Mouse (Mus musculus): Measurements from ENCODE around the gene Tmem201. TPM values are rescaled to one million over a fixed set of nuclear protein-coding genes. Genes with fewer than 3 reads are reported as not detected.

The Tmem201 gene
- polyA plus RNA-seq, 1 experiment: 21.6 TPM

DNA sequence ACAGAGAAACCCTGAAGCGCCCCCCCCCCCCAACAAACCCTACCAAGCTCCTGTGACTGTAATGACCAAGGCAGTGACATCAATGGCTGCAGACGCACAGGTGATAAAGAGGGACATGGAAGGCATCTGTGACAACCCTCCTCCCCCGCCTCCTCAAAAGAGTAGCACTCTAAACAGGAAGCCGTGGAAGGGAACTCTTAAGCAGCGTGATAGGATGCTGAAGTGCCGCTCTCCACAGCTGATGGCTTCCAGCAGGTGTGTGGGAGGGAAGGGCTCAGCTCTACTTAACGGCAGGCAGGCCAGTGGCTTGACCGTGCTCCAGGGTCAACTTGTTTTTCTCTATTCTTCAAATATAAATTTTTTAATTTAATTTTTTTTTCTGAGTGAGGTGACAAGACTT lies 16.7 kb downstream of the Tmem201 start:
- DNase-seq (ENCODE audit: low spot score): no peak

DNA sequence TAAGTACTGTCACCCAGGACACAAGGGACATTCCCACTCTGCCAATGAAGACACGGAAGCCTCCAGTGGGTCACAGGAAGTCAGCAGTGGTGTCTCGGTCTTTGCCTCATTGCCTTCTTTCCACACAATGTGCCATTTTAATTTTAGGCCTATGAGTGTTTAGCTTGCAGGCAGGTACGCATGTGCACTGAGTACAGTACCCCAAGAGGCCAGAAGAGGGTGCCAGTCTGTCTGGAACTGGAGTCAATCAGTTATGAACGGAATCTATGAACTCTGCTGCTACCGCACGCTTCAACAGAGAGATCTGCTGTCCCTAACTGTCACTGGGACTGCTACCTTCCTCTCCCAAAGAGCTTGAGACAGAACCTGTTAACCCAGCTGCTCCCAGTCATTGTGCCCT lies 18.2 kb downstream of the Tmem201 start:
- no peak for DNase-seq (ENCODE audit: low spot score)

DNA sequence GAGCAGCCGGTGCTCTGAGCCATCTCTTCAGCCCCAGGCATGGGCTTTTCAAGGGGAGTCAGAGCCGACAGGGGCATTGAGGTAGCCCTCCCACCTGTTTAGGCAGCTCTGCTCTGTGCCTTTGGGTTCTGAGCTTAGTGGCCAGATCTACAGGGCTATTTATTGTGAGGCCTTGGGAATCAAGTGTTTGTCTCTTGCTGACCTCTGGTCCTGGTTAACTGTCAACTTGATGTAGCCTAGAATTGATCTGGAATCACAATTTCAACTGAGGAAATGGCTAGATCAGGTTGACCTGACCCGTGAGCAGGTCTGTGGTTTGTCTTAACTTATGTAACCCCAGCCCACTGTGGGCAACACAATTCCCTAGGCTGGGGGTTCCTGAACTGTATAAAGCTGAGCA lies 23.3 kb downstream of the Tmem201 start:
- no peak for DNase-seq (ENCODE audit: low spot score)

DNA sequence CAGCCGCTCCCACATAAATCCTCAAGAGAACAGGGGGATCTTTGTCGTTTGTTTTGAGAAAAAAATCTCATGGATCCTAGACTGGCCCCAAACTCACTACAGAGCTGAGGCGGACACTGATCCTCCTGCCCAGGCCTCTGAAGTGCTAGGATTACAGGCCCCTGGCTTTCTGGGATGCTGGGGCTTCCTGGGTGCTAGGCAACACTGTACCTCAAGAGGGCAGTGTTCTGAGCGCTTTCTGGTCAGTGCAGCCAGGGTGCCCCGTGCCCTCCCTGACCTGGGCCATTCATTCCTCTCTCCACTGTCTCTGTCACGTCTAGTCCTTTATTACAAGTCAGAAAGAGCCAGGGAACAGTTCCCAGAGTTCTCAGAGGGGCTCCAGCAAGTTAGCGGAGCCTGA lies 25.9 kb downstream of the Tmem201 start:
- no peak for DNase-seq (ENCODE audit: low spot score)

DNA sequence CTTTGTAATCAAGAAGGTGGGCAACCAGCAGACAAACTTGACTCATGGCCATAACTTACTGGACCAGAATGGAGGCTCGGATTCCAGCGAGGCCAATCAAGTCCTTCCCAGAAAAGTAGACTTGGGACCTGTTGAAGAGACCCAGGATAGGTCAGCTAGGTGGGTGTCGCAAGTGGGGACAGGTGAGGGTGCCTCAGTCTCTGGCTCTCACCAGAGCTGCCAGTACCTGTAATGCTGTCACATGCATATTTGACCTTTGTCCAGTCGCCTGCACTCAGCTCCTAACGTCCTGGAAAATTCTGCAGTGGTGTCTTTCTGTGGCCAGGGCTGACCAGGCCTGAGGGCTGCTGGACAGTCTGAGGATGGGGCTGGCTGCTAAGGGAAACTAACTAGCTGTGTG lies 26.4 kb downstream of the Tmem201 start:
- DNase-seq (ENCODE audit: low spot score): no peak

DNA sequence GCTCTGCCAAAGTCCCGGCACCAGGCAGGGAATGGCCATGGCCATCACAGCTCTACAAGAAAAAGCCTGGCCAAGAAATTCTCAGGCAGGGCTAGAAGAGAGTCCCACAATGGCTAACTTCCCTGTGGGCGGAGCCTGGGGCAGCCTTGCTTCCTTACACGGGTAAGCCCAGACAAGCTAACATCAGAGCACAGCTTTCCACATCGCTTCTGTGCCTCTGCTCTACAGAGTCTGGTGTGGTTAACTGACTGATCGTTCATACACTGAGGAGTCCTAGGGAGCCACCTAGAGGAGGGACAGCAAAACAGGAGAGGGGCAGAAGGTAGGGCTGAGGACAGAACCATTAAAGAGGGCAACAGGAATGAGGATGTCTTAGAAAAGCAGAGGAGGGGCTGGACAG lies 27.3 kb downstream of the Tmem201 start:
- DNase-seq (ENCODE audit: low spot score): no peak

DNA sequence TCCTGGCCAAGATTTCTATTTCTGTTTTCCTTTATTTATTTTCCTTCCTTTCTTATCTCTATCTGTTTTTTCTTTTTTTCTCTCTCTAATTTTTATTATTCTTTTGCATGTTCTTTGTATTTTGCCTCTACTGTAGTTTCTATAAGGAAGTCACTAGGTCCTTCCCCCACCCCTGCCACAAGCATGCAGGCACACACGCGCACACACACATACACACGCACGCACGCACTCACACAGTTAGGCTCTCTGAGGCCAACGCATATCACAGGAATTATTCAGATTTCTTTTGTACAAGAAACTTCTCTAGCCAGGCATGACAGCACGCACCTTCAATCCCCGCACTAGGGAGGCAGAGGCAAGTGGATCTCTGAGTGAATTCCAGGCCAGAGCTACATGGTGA lies 31.9 kb downstream of the Tmem201 start:
- no peak for DNase-seq (ENCODE audit: low spot score)

DNA sequence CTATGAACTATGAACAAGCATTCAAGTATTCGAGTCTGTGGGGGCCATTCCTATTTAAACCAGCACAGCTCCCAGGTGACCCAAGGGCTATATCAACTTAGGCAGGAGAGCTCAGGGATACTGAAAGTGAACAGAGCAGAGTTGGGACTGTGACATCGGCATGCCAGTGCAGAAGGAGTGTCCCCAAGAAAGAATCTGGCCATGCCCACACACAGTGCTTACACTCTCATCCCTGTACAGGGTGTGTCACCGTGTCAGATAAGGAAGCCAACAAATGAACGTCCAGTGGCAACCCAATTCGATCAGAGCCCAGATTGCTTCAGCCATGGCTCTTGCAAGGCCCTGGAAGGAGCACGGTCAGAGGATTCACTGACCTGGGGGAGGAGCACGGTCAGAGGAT lies 32.5 kb downstream of the Tmem201 start:
- no peak for DNase-seq (ENCODE audit: low spot score)

DNA sequence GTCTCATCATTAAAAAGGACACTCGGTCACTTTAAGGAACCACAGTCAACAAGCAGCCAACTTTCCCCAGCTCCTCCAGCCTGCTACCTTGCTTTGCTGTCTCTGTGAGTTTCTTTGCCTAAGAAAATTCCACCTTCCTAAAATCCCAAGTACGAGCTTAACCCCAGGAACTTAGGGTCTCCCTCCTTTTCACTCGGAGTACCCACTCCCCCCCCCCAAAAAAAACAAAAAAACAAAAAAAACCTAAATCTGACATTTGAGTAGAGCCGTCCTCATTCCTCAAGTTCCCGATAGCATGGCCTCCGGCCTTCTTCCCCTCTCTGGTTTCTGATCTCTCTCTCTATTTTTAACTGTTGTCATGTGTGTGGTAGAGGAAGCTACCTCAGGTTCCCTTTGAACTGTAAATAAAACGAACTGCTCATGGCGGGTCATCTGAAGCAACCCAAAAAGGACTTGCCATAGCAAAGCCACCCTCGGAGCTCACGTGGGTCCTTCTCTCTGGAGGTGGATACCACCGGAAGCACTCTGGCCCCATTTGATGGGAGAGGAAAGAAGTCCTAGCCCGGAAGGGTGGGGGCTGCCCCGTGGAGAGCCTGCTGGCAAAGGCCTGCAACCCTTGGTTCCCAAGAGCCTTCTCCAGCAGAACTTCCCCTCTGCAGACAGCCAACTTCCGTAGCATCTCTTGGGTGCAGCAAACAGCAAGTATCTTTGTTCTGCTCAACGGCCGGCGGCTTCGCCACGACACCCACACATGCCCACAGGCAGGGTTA lies 35.4 kb downstream of the Tmem201 start, which contains the start of gene Pik3cd:
TSS of gene Pik3cd (minus strand) at position 362 of the 770 bp plus-strand sequence.
- no peak for DNase-seq (ENCODE audit: low spot score)

DNA sequence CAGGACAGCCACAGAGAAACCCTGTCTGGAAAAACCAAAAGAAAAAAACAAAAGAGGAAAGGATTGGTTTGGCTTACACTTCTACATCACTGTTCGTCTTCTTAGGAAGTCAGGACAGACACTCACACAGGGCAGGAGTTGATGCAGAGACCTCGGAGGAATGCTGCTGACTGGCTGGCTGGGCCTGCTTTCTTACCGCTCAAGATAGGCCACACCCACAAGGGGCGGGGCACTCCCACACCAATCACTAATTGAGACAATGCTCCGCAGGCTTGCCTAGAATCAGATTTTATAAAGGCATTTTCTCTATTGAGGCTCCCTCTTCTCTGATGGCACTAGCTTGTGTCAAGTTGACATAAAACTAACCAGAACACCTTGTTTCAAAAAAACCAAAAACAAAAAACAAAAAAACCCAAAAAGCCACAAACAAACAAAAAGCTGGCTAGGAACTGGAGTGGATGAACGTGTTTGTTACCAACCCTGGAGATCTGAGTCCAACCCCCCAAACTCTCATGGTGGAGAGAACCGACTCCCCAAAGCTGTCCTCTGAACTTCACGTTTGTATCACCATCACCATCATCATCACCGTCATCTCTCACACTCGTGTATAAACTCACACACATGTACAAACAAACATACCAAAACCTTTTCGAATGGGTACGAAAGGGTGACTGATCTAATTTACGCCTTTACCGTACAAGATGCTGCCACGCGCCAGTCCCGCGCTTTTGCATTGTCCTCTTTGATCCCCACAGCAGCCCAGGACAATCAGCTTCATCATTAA lies 36.2 kb downstream of the Tmem201 start:
- no peak for DNase-seq (ENCODE audit: low spot score)

DNA sequence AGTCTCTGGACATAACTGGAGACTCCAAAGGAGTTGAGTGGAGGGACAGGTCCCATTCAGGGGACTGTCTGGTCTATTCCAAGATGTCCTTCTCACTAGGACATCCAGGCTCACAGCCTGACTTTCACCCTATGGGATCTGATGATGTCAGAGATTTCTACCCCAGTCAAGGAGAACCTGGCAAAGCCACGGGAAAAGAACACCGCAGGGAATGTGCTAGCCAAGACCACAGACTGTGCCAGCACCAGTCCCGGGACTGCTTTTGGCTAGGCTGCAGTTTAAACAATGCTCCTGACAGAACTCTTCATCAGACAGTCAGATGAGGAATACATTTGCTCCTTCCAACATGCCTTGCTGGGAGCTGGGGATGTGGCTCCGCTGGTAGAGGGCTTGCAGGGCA lies 37.9 kb downstream of the Tmem201 start:
- no peak for DNase-seq (ENCODE audit: low spot score)

DNA sequence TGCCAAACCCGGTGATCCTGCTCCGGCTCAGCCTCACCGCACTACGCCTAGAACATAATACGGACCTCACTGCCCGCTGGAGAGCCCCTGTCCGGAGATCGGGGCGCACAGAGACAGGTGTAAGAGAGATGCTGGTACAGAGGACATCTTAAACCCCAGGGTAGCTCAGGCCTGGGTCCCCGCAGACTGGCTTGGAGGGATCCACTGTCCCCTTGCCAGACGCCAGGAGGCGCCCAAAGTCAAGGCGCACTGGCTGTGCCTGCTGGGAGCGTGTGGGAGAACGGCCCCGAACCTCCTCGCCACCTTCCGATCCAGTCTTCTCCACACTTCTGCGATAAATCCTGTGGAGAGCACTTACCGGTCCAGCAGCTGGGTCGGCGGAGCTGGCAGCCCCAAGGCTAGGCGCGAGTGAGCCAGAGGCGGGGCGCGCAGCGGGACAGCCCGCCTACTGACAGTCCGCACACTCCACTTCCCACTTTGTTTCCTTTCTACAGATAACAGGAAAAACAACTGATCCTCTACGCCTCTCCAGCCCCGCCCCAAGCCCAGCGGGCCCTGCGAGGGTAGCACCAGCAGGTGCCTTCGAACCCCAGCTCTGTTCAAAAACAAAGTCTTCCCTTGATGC lies 39.5 kb downstream of the Tmem201 start:
- DNase-seq (ENCODE audit: low spot score): peak; percentile 43

DNA sequence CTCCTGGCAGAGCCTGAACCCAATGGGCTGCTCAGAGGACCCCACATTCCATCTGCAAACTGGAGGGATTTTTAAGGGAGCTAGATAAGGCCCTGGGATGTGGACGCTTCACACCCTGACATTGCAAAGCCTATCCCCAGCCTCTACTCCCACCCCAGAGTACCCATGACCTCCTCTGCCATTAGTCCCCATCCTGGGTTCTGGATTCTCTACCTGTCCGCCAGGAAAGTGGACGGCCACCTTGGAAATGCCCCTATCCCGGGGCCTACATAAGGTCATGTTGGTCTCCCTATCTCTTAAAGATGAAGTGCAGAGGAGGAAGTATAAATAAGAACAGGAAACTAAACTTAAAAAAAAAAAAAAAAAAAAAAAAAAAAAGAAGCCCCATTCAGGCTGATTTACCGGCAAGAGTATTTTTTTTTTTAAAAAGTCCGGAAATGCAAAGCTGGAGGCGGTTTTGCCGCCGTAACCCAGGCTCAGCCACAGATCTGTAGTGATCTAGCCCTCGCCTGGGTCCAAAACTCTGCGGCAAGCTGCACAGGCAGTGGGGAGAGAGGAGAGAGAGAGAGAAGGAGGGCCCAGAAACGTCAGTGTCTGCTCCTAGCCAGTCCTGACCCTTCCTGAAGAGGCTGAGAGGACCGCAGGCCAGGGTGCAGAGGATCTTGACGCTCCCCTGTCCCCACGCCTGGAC lies 40.2 kb downstream of the Tmem201 start:
- no peak for DNase-seq (ENCODE audit: low spot score)

DNA sequence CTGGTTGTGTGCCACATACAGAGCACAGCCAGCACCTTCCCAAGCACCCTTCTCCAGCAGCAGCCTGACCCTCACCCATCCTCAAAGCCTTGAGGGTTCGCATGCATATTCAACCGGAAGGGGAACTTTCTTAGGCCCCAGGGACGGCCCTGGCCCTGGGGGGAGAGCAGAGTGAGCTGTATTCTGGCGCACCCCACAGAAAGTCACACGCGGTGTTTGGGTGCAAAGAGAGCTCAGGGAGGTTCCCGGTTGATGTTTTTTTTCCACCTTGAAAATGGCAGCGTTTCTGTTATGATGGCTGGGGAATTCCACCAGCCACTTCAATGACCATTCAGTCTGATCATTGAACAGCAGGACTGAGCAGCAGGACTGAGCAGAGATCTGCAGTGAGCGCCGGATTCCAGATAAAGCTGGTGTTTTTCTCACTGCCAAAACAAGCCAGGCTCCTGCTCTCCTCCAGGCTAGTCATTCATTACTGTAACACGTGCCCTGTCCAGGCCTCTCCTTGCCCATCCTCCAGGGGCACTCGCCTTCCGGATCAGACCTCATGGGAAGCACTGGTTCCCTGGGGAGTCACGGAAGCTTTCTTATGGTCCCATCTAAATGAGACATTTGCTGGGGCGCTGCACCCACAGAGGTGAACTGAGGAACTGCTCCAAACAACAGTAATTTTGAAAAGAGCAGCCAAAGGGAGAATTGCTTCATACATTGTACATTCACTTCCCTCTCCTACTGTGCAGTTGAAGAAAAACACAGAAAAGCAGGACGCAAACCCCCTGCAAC lies 41.5 kb downstream of the Tmem201 start:
- no peak for DNase-seq (ENCODE audit: low spot score)

DNA sequence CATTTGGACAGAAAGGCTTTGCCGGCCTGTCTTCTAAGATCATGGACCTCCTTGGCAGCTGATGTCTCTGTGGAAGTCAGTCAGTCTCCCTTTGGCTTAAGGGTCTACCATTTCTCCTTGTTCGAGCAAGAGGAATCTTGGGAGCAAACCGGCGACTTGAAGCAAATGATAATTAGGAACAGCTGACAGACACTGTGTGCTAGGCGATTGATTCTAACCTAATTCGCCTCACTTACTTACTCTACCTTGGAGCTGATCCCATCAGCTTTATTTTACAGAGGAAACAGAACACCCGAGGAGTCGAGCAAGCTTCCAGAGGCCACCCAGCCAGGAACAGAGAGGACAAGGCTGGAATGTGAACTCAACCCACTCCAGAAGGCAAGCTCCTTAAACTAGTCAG lies 46.5 kb downstream of the Tmem201 start:
- no peak for DNase-seq (ENCODE audit: low spot score)

DNA sequence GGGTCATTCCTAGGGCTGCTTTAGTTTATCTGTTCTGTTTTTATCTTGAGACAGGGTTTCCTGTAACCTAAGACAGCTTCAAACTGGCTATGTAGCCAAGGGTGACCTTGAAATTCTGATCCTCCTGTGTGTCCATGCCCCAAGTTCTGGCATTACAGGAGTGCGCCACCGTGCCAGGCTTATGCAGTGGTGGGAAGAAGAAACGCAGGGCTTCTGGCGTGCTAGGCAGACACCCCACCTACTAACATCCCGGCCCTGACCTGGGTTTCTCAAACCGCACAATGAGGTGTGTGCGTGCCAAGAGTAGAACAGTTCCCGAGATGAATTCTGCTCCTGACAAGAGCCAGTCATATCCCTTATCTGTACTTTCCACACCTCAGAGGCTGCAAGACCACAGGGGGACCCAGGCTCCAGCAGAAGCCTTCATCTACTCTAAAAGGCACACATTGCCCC lies 47.0 kb downstream of the Tmem201 start:
- DNase-seq (ENCODE audit: low spot score): no peak

DNA sequence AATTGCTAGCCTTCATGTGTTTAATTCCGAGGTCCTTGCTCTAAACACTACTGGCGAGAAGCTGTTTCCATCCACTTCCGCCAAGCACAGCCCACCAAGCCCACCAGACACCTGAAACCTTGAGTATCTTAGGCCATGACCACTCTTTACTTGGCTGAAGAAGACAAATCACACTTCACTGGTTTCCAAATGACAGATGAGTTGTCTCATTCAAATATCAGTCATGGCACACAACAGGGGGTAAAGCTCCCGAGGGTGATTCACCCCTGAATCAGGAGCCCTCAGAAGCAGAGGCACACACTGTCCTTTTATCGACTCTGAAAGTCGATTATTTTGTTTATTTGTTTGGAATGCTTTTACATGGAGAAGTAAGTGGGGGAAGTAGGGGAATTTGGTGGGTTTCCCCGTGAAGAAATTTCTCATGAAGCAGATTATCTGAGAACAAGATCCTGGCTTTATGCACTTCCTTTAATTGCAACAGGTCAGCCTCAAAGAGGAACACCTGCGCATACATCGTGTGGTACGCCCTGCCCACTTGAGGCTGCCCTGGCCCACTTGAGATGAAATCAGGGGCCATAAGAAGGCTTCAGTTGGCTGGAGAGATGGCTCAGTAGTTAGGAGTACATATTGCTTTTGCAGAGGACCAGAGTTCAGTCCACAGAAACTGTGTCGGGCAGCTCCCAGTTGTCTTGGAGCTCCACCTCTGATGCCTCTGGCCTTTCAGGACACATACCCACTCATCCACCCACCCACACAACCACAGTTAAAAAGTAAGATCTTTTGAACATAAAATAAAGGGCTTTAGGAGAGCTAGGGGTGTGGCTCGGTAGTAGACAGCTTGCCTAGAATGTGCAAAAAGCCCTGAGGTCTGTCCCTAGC lies 47.8 kb downstream of the Tmem201 start:
- no peak for DNase-seq (ENCODE audit: low spot score)

DNA sequence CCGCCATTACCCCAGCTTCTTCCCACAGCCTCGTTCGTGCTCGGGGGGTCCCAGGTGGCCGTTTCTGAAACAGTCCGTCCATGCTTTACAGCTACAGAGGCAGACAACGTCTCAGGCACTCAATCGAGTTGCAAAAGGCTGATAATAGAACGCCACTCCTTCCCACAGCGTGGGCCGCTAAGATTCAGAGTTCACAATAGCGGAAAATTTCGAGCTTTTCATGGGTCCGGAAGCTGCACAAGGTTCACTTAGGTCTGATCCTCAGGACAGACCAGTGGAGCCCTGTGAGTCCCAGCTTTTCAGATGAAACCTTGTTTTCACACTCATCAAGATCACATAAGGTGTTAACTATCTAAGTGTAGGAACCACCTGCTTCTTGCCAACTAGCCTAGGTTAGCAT lies 49.0 kb downstream of the Tmem201 start:
- no peak for DNase-seq (ENCODE audit: low spot score)

DNA sequence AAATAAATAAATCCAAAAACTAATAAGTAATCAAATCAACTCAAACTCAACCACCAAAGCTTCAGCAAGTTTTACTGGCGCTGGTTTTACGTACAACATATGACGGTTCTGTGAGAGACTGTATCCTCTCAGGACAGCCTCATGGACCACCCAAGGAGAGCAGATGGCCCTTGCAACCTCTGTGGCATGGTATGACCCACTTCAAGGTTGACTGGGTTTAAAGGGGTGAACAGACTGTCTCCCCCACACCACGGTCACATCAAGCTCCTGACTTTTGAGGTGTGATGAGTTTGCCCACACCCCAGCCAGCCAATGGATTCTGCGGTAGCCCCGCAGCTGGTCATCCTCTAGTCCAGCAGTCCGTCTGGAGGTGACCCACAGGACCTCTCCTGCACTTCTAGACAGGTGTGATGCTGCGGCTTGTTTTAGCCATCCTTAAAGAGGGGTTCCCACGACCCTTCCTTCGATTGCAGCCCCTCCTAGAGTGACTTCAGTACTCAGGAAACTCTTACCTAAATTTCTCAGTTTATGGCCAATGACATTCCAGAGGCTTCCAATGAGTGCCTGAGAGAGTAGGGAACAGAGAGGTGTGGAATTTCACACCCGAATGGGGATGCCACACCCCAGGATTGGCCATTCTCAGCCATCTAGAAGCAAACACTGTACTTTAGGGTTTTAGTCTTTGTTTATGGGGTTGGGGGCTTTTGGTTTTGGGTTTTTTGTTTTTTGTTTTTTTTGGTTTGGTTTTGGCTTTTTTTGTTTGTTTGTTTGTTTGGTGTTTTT lies 52.8 kb downstream of the Tmem201 start:
- no peak for DNase-seq (ENCODE audit: low spot score)

DNA sequence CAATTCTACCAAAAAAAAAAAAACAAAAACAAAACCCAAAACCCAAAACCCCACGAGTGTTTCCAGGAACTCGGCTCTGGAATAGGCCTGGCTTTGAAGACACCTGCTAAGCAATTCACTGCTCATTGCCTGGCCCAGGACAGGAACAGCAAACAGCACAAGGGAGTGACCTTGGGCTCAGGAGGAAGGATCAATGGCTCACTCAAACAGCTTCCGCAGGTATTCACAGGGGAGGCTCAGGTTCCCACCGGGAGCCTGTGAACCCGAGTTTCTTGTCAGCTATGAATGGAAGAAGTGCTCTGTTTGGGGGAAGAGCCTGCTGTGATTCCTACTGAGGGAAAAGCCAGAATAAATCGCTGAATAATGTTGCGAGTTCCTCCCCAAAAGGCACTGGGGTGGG lies 54.0 kb downstream of the Tmem201 start:
- DNase-seq (ENCODE audit: low spot score): no peak
